Mouse (Mus musculus) cerebellum, adult 2 months (tissue): ENCODE data around the gene Shf. TPM values are rescaled to one million over a fixed set of nuclear protein-coding genes. Genes with fewer than 3 reads are reported as not detected.

ENCODE experiments used
- DNase-seq, 2 experiments: peaks; one replicate each; pipeline ENCODE4 v3.0.0; 2021
- H3K27ac ChIP-seq: fragments of 200-500 bp; 2 replicates; pipeline ENCODE4 v1.5.1; 2012; ENCODE audit warnings: low read length, control low read depth, inconsistent platforms; ENCODE audit not compliant: insufficient read depth
- H3K27me3 ChIP-seq: fragments of 200-500 bp; 2 replicates; pipeline ENCODE4 v1.6.1; 2012; ENCODE audit warnings: inconsistent platforms, mild to moderate bottlenecking, low read length, moderate library complexity; ENCODE audit not compliant: control insufficient read depth, insufficient read depth
- H3K4me1 ChIP-seq: fragments of 200-500 bp; 2 replicates; pipeline ENCODE4 v1.6.1; 2011; ENCODE audit warnings: low read length; ENCODE audit not compliant: control insufficient read depth, insufficient read depth
- H3K4me3 ChIP-seq: fragments of 200-500 bp; replicated peaks from 2 replicates; pipeline ENCODE3; 2011; ENCODE audit warnings: mild to moderate bottlenecking, low read depth, low read length, control low read depth; ENCODE audit not compliant: insufficient read depth
- CTCF ChIP-seq: fragments of 200-500 bp; IDR thresholded peaks from 2 replicates; pipeline ENCODE4 v1.5.1; 2011; ENCODE audit warnings: low read depth, mild to moderate bottlenecking, control low read depth, low read length, moderate library complexity, borderline replicate concordance; ENCODE audit not compliant: insufficient read depth
- POLR2A ChIP-seq: fragments of 200-500 bp; IDR thresholded peaks from 2 replicates; pipeline ENCODE4 v1.6.1; 2011; ENCODE audit warnings: low read length, control low read depth, borderline replicate concordance; ENCODE audit not compliant: insufficient read depth
- WGBS: fragments of 180-500 bp; shearing (Covaris S2); methylation state at CpG from one replicate; pipeline ENCODE4 v1.1.7; 2018; 5-methylcytosine and 5-hydroxymethylcytosine counted together
- polyA plus RNA-seq: library from polyadenylated mRNA; depleted of rRNA; stranded (reverse); fragments of >200 nt; gene quantifications from 2 replicates; pipeline ENCODE4 v1.2.3, GENCODE M21; 2012; rRNA removed

Gene Shf
- polyA plus RNA-seq, 1 experiment = 344 TPM

DNA sequence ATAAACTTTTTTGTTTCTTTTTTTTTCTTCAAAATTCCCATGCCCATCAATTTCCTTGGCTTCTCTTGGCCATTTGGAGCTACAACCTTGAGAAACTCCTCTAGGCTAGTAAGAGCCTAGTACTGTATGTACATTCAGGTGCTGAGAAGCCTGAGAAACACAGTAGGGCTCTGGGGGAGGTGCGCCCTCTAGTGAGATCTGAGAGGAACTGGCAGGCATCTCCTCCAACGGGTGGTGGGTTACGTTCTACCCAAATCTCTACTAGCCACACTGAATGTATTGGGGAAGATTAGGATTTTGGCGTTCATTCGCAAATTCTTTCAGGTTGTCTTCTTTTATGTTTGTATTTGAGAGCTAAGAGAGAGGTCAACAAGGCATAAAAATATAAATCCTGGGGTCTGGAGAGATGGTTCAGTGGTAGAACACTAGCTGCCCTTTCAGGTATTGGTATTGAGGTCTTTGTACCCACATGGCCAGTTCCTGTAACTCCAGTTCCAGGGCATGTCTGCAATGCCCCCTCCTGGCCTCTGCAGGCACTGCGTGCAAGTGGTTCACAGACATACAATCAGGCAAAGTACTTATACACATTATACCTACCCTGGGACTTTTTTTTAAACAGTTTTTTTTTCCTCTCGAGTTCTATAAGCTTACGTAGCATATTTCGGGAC is 66.3 kb downstream of the Shf start:
- H3K27me3 ChIP-seq = no peaks in the 10 kb centered on the region; the same call in 1 of the 2 replicates
- DNase-seq = peak; percentile 62 to 63

DNA sequence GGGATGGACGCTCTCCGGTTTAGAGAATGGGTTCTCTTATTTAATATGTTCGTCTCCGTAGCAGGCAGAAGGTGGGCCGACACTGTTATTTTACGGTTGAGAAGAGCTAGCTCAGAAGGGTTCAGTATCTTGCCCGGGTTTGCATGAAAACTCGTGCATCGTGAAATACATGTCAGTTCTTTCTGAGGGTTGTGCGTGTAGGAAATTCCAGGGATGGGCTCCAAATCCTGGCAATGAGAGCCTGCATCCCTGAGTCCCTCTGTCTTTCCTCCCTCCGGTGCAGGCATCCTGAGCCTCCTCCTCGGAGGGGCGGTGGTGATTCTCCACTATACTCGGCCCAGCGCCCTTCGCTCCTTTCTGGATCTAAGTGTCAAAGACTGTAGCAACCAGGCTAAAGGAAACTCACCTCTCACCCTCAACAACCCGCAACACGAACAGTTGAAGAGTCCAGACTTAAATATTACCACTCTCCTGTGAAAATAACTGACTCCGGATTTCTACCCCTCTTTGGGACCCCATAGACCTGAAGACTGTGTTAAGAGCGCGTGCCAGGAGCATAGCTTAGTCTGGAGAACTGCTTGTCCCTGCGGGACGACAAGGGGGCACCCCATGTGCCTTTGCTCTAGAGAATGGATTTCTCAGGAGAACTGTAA is 66.9 kb downstream of the Shf start:
- TF ChIP-seq CTCF = no peak
- no peak for TF ChIP-seq POLR2A
- WGBS = 7% methylated on average over 23 of the region's 23 CpGs
- peaks cover 17% of the 10 kb centered on the region for H3K4me1 ChIP-seq
- DNase-seq = no peak
- no peaks in the 10 kb centered on the region; the same call in 1 of the 2 replicates for H3K27me3 ChIP-seq
- H3K27ac ChIP-seq = no peak overlapping the region
- H3K4me3 ChIP-seq = peak overlapping the region; percentile 19

More for the DNA sequence above, 66.3 kb downstream of the Shf start:
- H3K27ac ChIP-seq = no peak overlapping the region
- no peak overlapping the region for H3K4me3 ChIP-seq
- peaks cover 17% of the 10 kb centered on the region for H3K4me1 ChIP-seq
- WGBS = 20% methylated on average over 9 of the region's 9 CpGs
- TF ChIP-seq POLR2A (no peak), CTCF (peak; percentile 77)

DNA sequence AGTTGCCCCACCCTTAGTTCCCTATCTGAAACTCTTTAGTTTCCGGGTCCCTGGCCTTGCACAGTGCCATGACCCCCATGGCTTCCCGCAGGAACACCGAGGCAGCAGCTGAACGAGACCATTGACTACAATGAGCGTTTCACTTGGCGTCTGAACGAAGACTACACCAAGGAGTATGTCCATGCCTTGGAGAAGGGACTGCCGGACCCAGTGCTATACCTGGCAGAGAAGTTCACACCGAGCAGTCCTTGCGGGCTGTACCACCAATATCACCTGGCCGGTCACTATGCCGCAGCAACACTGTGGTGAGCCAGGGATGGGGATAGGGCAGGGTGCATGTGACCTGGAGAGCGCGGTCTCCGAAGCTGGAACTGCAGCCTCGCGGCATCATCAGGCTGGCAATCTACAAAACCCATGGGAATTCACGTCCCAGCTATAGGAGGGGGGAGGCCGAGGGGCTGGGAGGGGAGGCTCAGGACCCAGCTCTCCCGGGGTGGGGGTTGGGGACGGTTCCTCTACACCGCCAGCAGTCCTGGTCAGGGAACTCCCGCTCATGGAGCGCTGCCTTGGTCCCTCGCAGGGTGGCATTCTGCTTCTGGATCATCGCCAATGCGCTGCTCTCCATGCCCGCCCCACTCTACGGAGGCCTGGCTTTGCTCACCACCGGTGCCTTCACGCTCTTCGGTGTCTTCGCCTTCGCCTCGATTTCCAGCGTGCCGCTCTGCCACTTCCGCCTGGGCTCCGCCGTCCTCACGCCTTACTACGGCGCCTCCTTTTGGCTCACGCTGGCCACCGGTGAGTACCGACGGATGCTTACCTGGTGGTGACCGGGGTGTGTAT is 67.7 kb downstream of the Shf start:
- Histone ChIP-seq H3K4me3 (peak overlapping the region; percentile 19), H3K27me3 (no peaks in the 10 kb centered on the region; the same call in 1 of the 2 replicates), H3K27ac (no peak overlapping the region), H3K4me1 (peaks cover 17% of the 10 kb centered on the region)
- no peak for TF ChIP-seq POLR2A
- no peak for TF ChIP-seq CTCF
- WGBS = under 1% methylated on average over 48 of the region's 48 CpGs
- peak; percentile 43 to 58 for DNase-seq

DNA sequence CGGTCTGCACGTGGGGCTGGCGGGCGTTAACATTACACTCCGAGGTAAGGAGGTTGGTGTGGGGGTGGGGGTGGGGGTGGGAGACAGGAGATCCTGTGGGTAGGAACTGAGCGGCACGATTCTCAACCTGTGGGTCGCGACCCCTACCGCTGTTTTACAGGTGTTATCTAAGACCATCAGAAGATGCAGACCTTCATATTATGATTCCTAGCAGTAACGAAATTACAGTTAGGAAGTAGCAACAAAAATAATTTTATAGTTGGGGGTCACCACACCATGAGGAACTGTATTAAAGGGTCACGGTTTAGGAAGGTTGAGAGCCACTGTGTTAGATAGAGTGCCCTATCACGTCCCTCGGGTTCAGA is 68.3 kb downstream of the Shf start:
- H3K27ac ChIP-seq = no peak overlapping the region
- DNase-seq = no peak
- TF ChIP-seq CTCF (no peak), POLR2A (no peak)
- peaks cover 17% of the 10 kb centered on the region for H3K4me1 ChIP-seq
- 25% methylated on average over 14 of the region's 14 CpGs for WGBS
- H3K4me3 ChIP-seq = no peak overlapping the region
- H3K27me3 ChIP-seq = no peaks in the 10 kb centered on the region; the same call in 1 of the 2 replicates

DNA sequence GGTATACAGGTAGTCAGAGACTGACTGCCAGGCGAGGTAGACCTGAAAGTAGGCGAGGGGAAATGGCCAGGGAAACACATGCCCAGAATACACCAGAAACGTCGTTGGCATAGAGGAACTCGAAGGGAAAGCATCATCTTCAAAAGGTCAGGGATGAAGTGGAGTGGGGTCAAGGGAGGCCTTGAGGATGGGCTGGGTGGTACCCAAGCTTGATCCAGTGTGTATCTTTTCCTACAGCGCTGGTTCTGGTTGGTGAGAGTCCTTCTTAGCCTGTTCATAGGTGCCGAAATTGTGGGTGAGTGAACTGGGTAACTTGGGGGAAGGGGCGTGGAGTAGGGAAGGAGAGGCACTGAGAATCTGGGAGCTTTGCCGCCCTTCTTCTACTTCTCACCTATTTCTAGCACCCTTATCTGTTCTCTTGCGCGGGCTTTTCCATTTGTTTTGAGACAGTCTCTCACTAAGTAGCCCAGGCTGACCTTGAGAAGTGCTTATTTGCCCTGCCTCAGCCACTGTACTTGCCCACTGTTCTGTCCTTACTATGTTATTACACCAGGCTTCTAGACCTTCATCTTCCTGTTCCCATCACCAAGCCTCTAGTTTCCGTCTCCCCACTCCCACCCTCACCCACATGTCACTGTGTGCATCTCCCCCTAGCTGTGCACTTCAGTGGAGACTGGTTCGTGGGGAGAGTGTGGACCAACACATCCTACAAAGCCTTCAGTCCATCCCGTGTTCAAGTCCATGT is 68.9 kb downstream of the Shf start:
- TF ChIP-seq CTCF (no peak), POLR2A (no peak)
- Histone ChIP-seq H3K4me1 (peaks cover 17% of the 10 kb centered on the region), H3K27ac (no peak overlapping the region), H3K4me3 (no peak overlapping the region), H3K27me3 (no peaks in the 10 kb centered on the region; the same call in 1 of the 2 replicates)
- DNase-seq = no peak
- 58% methylated on average over 14 of the region's 14 CpGs for WGBS

Other genes with a start within 250 kb of the Shf start
- 146 and 152 TPM in 2 replicates for gene B2m, start 221.5 kb downstream of the Shf start, polyA plus RNA-seq
- gene Trim69, start 208.5 kb downstream of the Shf start, polyA plus RNA-seq = not detected in 2 replicates
- 0.19 and 0.21 TPM in 2 replicates for gene Patl2, start 183.0 kb downstream of the Shf start, polyA plus RNA-seq
- gene Terb2, start 182.9 kb downstream of the Shf start, polyA plus RNA-seq = not detected in 2 replicates
- gene Sord, start 134.4 kb downstream of the Shf start, polyA plus RNA-seq = 20.3 and 22.9 TPM in 2 replicates
- gene Duox2, start 70.7 kb downstream of the Shf start, polyA plus RNA-seq = 0.03 and 0.11 TPM in 2 replicates
- not detected in 2 replicates for gene Duoxa2, start 70.3 kb downstream of the Shf start, polyA plus RNA-seq
- gene Duoxa1, start 55.4 kb downstream of the Shf start, polyA plus RNA-seq = 0.19 TPM in 1 of 2 replicates, not detected in the other
- 0.05 TPM in 2 replicates for gene Duox1, start 53.5 kb downstream of the Shf start, polyA plus RNA-seq
- gene Slc28a2, start 57.3 kb upstream of the Shf start, polyA plus RNA-seq = 0.10 and 0.43 TPM in 2 replicates
- not detected in 2 replicates for gene Gm14085, start 115.8 kb upstream of the Shf start, polyA plus RNA-seq
- gene Gatm, start 242.1 kb upstream of the Shf start, polyA plus RNA-seq = 164 and 201 TPM in 2 replicates